Mouse (Mus musculus): Measurements from ENCODE around the gene Pik3cb.

DNA sequence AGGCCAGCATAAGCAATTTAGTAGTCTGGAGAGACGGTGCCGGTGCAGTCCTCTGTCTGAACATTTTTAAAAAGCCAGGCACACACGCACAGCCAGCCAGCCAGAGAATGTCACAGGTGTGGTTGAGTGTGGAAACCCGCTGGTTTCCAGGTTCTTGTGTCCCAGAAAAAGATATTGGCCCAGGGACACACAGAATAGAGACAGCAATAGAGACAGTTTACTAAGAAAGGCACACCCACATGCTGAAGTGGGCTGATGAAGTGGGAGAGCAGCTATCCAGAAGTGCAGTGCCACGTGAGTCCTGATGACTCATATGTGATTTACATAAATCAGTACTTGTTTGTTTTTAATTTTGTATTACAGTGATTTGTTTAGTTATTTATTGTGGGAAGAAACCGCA lies 5.3 kb upstream of the Pik3cb start:
- TF ChIP-seq TCF12 (IDR thresholded peaks at IDR 0.05; ENCODE audit: low read depth, low read length), result no peak
- no peak for TF ChIP-seq ZMIZ1 (IDR thresholded peaks at IDR 0.05; ENCODE audit: low read depth, low read length)
- TF ChIP-seq CTCF (IDR thresholded peaks at IDR 0.05 in 2 of 3, conservative IDR thresholded peaks at IDR 0.05 in 1 of 3; ENCODE audit: control insufficient read depth in 1 of 3, insufficient read depth in 1 of 3, low read depth in 2 of 3, low read length in 3 of 3, poor library complexity in 1 of 3, severe bottlenecking in 1 of 3), result no peak
- TF ChIP-seq POLR2A (IDR thresholded peaks at IDR 0.05; ENCODE audit: control insufficient read depth in 1 of 2, insufficient read depth in 1 of 2, low read depth in 1 of 2, low read length in 2 of 2, poor library complexity in 1 of 2), result no peak
- TF ChIP-seq BHLHE40 (IDR thresholded peaks at IDR 0.05; ENCODE audit: borderline replicate concordance, low read depth, low read length), result 0 out of 2 replicates have a peak, but pooled peaks have one; percentile 32
- TF ChIP-seq ZKSCAN1 (IDR thresholded peaks at IDR 0.05; ENCODE audit: low read depth, low read length), result no peak

Data from MEL (cell line).